Mouse (Mus musculus): ENCODE results near the gene Gm10226. TPM values are rescaled to one million over a fixed set of nuclear protein-coding genes. Genes with fewer than 3 reads are reported as not detected.
"Not testable (repeated sequence)": the region's sequence is repeated elsewhere in the genome, so short reads cannot be mapped to it uniquely, and the experiment has no call there.

Gm10226 gene
- 4.4 and 6.3 TPM in 2 replicates for polyA plus RNA-seq (2015; fragmentation: Nextera tagmentation; extraction: Ambion mirVana)

DNA sequence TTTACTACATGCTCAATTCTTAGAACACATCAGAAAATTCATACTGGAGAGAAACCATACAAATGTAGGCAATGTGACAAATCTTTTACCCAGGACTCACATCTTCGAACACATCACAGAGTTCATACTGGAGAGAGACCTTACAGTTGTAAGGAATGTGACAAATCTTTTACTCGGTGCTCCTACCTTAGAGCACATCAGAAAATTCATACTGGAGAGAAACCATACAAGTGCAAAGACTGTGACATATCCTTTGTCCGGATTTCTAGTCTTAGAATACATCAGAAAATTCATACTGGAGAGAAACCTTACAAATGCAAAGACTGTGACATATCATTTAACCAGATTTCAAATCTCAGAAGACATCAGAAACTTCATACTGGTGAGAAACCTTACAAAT lies at the start of gene Gm10226:
Gm10226 (plus strand) TSS at position 301 of the 400 bp plus-strand sequence.
- H3K4me1 ChIP-seq = no peaks in the 10 kb centered on the region
- no peak within 1 kb of the TSS for H3K27ac ChIP-seq (replicated peaks)
- peaks cover 31% of the 10 kb centered on the region for H3K36me3 ChIP-seq
- no peaks in the 10 kb centered on the region for H3K27me3 ChIP-seq
- H3K9ac ChIP-seq = no peak within 1 kb of the TSS
- H3K4me3 ChIP-seq (replicated peaks) = no peak within 1 kb of the TSS
- H3K4me2 ChIP-seq (replicated peaks) = no peak within 1 kb of the TSS
- 89% methylated on average over 3 of the region's 3 CpGs for WGBS
- H3K9me3 ChIP-seq (replicated peaks) = no peaks in the 10 kb centered on the region
- ATAC-seq (ENCODE audit: insufficient number of reproducible peaks, low FRiP score, low TSS enrichment, low read depth) = no peak

DNA sequence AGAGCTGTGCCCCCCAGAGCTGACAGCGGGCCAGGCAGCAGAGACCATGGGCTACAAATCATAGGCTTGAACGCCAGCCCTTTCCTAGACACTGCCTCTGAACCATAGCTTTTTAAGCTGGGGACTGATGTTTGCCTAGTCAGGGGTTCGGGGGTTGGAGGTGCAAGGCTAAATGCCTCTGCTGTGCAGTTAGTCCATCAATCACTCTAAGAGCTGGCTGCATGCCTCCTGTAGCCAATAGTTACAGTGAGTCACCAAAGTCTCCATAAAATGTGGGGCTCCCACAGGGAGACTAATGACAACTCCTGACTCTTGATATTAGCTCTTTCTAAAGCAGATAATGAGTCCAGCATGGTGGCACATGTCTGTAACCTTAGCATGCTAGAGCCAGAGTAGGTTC lies 42.9 kb upstream of the Gm10226 start:
- Histone ChIP-seq H3K4me3 (replicated peaks) (no peak overlapping the region), H3K9me3 (replicated peaks) (no peaks in the 10 kb centered on the region), H3K36me3 (no peaks in the 10 kb centered on the region), H3K4me2 (replicated peaks) (no peak overlapping the region), H3K27ac (replicated peaks) (no peak overlapping the region), H3K27me3 (no peaks in the 10 kb centered on the region), H3K9ac (no peak overlapping the region), H3K4me1 (0 out of 2 replicates have a peak, but pooled peaks cover 4% of the 10 kb centered on the region)
- WGBS = 82% methylated on average over 3 of the region's 3 CpGs
- no peak for ATAC-seq (ENCODE audit: insufficient number of reproducible peaks, low FRiP score, low TSS enrichment, low read depth)

GRCm38 (mm10) chr17:21649936-21650335 lies 41.7 kb upstream of the Gm10226 start:
- WGBS = 24% methylated on average over 2 of the region's 2 CpGs
- H3K4me3 ChIP-seq (replicated peaks) = peak overlapping the region; percentile 49
- ATAC-seq (ENCODE audit: insufficient number of reproducible peaks, low FRiP score, low TSS enrichment, low read depth) = no peak
- peak overlapping the region; percentile 48 for H3K4me2 ChIP-seq (replicated peaks)
- no peaks in the 10 kb centered on the region for H3K9me3 ChIP-seq (replicated peaks)
- H3K27me3 ChIP-seq = no peaks in the 10 kb centered on the region
- peak overlapping the region; percentile 80 for H3K27ac ChIP-seq (replicated peaks)
- no peaks in the 10 kb centered on the region for H3K36me3 ChIP-seq
- H3K9ac ChIP-seq = no peak overlapping the region
- 0 out of 2 replicates have a peak, but pooled peaks cover 4% of the 10 kb centered on the region for H3K4me1 ChIP-seq

DNA sequence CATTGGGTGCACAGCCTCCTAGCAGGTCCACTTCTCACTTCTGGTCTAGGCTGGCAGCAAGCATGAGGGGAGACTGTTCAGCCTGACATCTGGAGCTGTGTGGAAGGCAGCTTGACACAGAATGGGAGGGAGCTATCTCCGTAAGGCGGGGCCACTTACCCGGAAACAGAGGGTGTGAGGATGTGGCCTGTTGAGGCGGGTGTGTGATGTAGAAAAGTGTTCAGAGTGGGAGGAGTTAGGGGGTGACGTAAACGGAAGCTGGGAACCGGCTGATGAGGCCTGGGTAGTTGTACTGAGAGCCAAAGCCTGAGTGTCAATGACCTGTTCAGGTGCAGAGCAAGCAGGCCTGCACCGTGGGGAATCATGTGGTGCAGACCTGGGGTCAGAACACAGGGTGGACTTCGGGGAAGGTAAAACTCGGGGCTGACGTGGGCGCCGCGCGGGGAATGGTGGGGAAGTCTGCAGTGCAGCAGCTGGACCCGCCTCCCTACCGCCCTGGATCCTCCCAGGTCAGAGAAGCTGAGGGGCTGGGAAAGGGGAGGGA lies 41.2 kb upstream of the Gm10226 start, which contains the start of gene Zfp983:
Zfp983 (plus strand) TSS at position 261 of the 544 bp plus-strand sequence.
- Histone ChIP-seq H3K27ac (replicated peaks) (peak within 1 kb of the TSS; percentile 80), H3K9ac (0 out of 2 replicates have a peak within 1 kb of the TSS, but pooled peaks have one; percentile 31), H3K4me2 (replicated peaks) (peak within 1 kb of the TSS; percentile 48), H3K4me3 (replicated peaks) (peak within 1 kb of the TSS; percentile 49)
- not testable (repeated sequence) for H3K4me1 ChIP-seq; H3K36me3 ChIP-seq; H3K27me3 ChIP-seq; H3K9me3 ChIP-seq (replicated peaks)
- under 1% methylated on average over 17 of the region's 17 CpGs for WGBS
- peak; percentile 99 for ATAC-seq (ENCODE audit: insufficient number of reproducible peaks, low FRiP score, low TSS enrichment, low read depth)

- H3K4me2 ChIP-seq (replicated peaks); H3K4me3 ChIP-seq (replicated peaks); H3K4me1 ChIP-seq; H3K36me3 ChIP-seq; ATAC-seq (ENCODE audit: insufficient number of reproducible peaks, low FRiP score, low TSS enrichment, low read depth); H3K27me3 ChIP-seq; H3K9me3 ChIP-seq (replicated peaks); H3K27ac ChIP-seq (replicated peaks); H3K9ac ChIP-seq: not testable (repeated sequence)
- 27% methylated on average over 1 of the region's 1 CpGs for WGBS
These were observed 12.8 kb upstream of the Gm10226 start for GRCm38 (mm10) chr17:21678826-21679225.

- Histone ChIP-seq H3K36me3 (no peaks in the 10 kb centered on the region), H3K4me2 (replicated peaks) (peak overlapping the region; percentile 61), H3K27me3 (no peaks in the 10 kb centered on the region), H3K9me3 (replicated peaks) (no peaks in the 10 kb centered on the region), H3K9ac (0 out of 2 replicates have a peak overlapping the region, but pooled peaks have one; percentile 6), H3K4me1 (peaks cover 4% of the 10 kb centered on the region; the same call in 1 of the 2 replicates), H3K27ac (replicated peaks) (peak overlapping the region; percentile 85), H3K4me3 (replicated peaks) (peak overlapping the region; percentile 51)
- WGBS = 4% methylated on average over 9 of the region's 9 CpGs
- peak; percentile 99 for ATAC-seq (ENCODE audit: insufficient number of reproducible peaks, low FRiP score, low TSS enrichment, low read depth)
These were observed 12.2 kb upstream of the Gm10226 start for GRCm38 (mm10) chr17:21679273-21680018.

DNA sequence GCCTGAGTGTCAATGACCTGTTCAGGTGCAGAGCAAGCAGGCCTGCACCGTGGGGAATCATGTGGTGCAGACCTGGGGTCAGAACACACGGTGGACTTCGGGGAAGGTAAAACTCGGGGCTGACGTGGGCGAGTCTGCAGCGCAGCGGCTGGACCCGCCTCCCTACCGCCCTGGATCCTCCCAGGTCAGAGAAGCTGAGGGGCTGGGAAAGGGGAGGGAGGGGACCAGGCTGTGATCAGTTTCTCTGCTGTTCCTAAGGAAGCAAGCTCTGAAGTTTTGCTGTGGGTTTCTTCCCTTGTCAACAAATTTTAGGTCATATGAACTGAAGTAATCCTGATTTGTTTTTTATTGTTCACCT lies 11.7 kb upstream of the Gm10226 start:
- not testable (repeated sequence) for H3K27me3 ChIP-seq; H3K9me3 ChIP-seq (replicated peaks); H3K4me1 ChIP-seq; H3K36me3 ChIP-seq
- Histone ChIP-seq H3K9ac (0 out of 2 replicates have a peak overlapping the region, but pooled peaks have one; percentile 6), H3K4me2 (replicated peaks) (peak overlapping the region; percentile 61), H3K27ac (replicated peaks) (peak overlapping the region; percentile 85), H3K4me3 (replicated peaks) (peak overlapping the region; percentile 51)
- 0% methylated on average over 10 of the region's 10 CpGs for WGBS
- peak; percentile 90 for ATAC-seq (ENCODE audit: insufficient number of reproducible peaks, low FRiP score, low TSS enrichment, low read depth)

GRCm38 (mm10) chr17:21693342-21693741 lies 1.7 kb downstream of the Gm10226 start:
- no peak overlapping the region for H3K4me2 ChIP-seq (replicated peaks)
- 77% methylated on average over 3 of the region's 3 CpGs for WGBS

DNA sequence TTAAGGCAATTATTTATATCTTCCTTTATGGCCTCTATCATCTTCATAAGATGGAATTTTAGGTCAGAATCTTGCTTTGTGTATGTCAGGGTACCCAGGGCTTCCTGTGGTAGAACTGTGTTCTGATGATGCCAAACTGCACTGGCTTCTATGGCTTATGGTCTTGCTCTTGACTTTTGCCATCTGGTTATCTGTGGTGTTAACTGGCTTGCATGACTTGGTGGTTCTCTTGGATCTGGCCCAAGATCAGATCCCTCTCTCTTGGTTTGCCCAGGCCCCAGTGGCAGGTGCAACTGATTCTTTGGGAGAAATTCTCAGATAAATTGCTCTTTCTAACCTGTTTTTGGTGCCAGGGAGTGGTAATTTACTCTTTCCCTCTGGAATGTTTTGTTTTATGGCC lies 4.4 kb downstream of the Gm10226 start:
- Histone ChIP-seq H3K4me1 (no peaks in the 10 kb centered on the region), H3K4me2 (replicated peaks) (no peak overlapping the region), H3K4me3 (replicated peaks) (no peak overlapping the region), H3K9me3 (replicated peaks) (no peaks in the 10 kb centered on the region), H3K36me3 (peaks cover 11% of the 10 kb centered on the region), H3K27me3 (no peaks in the 10 kb centered on the region), H3K27ac (replicated peaks) (no peak overlapping the region), H3K9ac (no peak overlapping the region)
- no peak for ATAC-seq (ENCODE audit: insufficient number of reproducible peaks, low FRiP score, low TSS enrichment, low read depth)

More at GRCm38 (mm10) chr17:21693342-21693741, 1.7 kb downstream of the Gm10226 start:
- no peaks in the 10 kb centered on the region for H3K4me1 ChIP-seq
- no peaks in the 10 kb centered on the region for H3K27me3 ChIP-seq
- no peak overlapping the region for H3K4me3 ChIP-seq (replicated peaks)
- peaks cover 27% of the 10 kb centered on the region for H3K36me3 ChIP-seq
- no peaks in the 10 kb centered on the region for H3K9me3 ChIP-seq (replicated peaks)
- no peak for ATAC-seq (ENCODE audit: insufficient number of reproducible peaks, low FRiP score, low TSS enrichment, low read depth)
- no peak overlapping the region for H3K27ac ChIP-seq (replicated peaks)
- no peak overlapping the region for H3K9ac ChIP-seq

- no peaks in the 10 kb centered on the region for H3K27me3 ChIP-seq
- 0 out of 2 replicates have a peak, but pooled peaks cover 4% of the 10 kb centered on the region for H3K4me1 ChIP-seq
- no peaks in the 10 kb centered on the region for H3K36me3 ChIP-seq
- no peak overlapping the region for H3K4me2 ChIP-seq (replicated peaks)
- no peak overlapping the region for H3K9ac ChIP-seq
- 43% methylated on average over 5 of the region's 5 CpGs for WGBS
- no peak for ATAC-seq (ENCODE audit: insufficient number of reproducible peaks, low FRiP score, low TSS enrichment, low read depth)
- H3K9me3 ChIP-seq (replicated peaks) = no peaks in the 10 kb centered on the region
- no peak overlapping the region for H3K4me3 ChIP-seq (replicated peaks)
- no peak overlapping the region for H3K27ac ChIP-seq (replicated peaks)
These were observed 10.9 kb downstream of the Gm10226 start for GRCm38 (mm10) chr17:21702281-21703240.

DNA sequence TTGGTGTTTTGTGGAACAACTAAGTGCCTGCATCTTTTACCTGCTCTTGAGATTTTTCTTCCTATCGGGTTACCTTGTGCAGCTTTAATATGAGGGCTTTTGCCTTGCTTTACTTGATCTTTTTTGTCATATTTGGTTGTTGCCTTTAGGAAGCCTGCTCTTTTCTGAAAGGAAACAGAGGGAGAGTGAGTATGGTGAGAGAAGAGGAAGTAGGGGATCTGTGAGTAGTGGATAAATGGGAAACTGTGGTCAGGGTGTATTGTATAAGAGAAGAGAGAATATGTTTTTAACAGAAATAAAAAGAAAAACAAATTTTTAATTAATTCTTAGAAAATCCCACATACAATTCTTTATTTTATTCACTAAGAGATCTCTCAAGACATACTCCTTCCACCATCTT lies 11.8 kb downstream of the Gm10226 start:
- Histone ChIP-seq H3K27me3 (no peaks in the 10 kb centered on the region), H3K9ac (no peak overlapping the region), H3K4me1 (0 out of 2 replicates have a peak, but pooled peaks cover 4% of the 10 kb centered on the region), H3K4me3 (replicated peaks) (no peak overlapping the region), H3K36me3 (no peaks in the 10 kb centered on the region), H3K9me3 (replicated peaks) (no peaks in the 10 kb centered on the region), H3K27ac (replicated peaks) (no peak overlapping the region), H3K4me2 (replicated peaks) (no peak overlapping the region)
- ATAC-seq (ENCODE audit: insufficient number of reproducible peaks, low FRiP score, low TSS enrichment, low read depth) = no peak
- WGBS = 88% methylated on average over 1 of the region's 1 CpGs

Data from embryonic facial prominence, embryonic 15.5 days (tissue).